Mouse (Mus musculus) G1E (cell line): ENCODE measurements around the gene Cenpf. TPM values are rescaled to one million over a fixed set of nuclear protein-coding genes. Genes with fewer than 3 reads are reported as not detected.
"Not testable (repeated sequence)": the region's sequence is repeated elsewhere in the genome, so short reads cannot be mapped to it uniquely, and the experiment has no call there.

Experiments
- ATAC-seq: 2 replicates; pipeline ENCODE4 v1.8.0; 2016; ENCODE audit warnings: mild to moderate bottlenecking; ENCODE audit not compliant: insufficient number of reproducible peaks, poor library complexity, low FRiP score, severe bottlenecking; ENCODE audit errors: extremely low read depth
- DNase-seq: peaks from one replicate; pipeline ENCODE4 v3.0.0; 2012; ENCODE audit warnings: low spot score
- H3K27me3 ChIP-seq: 2 replicates; pipeline ENCODE4 v1.6.1; 2012; ENCODE audit warnings: mild to moderate bottlenecking, low read length, inconsistent platforms; ENCODE audit not compliant: insufficient read depth
- H3K36me3 ChIP-seq: replicated peaks from 2 replicates; pipeline ENCODE3; 2012; ENCODE audit warnings: mild to moderate bottlenecking, inconsistent platforms
- H3K4me1 ChIP-seq: 2 replicates; pipeline ENCODE4 v1.6.1; 2012; ENCODE audit warnings: low read depth, low read length, inconsistent platforms, mixed read lengths; ENCODE audit not compliant: insufficient read depth
- H3K4me3 ChIP-seq: 2 replicates; pipeline ENCODE4 v1.5.1; 2012; ENCODE audit warnings: low read depth, mild to moderate bottlenecking, inconsistent platforms, low read length, moderate library complexity, mixed read lengths
- H3K9me3 ChIP-seq: replicated peaks from 2 replicates; pipeline ENCODE4 v1.6.1; 2012; ENCODE audit warnings: inconsistent platforms
- CTCF ChIP-seq: IDR thresholded peaks from 2 replicates; pipeline ENCODE4 v1.5.1; 2012; ENCODE audit warnings: low read depth, low read length, inconsistent platforms, mixed read lengths
- GATA1 ChIP-seq: IDR thresholded peaks from 2 replicates; pipeline ENCODE4 v1.6.1; 2012; ENCODE audit warnings: borderline replicate concordance, low read length, inconsistent platforms, mixed read lengths
- GATA2 ChIP-seq: IDR thresholded peaks from 2 replicates; pipeline ENCODE4 v1.6.1; 2012; ENCODE audit warnings: low read depth, low read length, inconsistent platforms, borderline replicate concordance
- POLR2AphosphoS5 ChIP-seq: IDR thresholded peaks from 2 replicates; pipeline ENCODE4 v1.6.1; 2012; ENCODE audit warnings: low read depth, low read length, inconsistent platforms; ENCODE audit not compliant: insufficient replicate concordance
- TAL1 ChIP-seq: conservative IDR thresholded peaks from 2 replicates; pipeline ENCODE4 v1.6.1; 2012; ENCODE audit warnings: low read depth, low read length, inconsistent platforms, mixed read lengths
- polyA plus RNA-seq: library from polyadenylated mRNA; stranded (reverse); fragments of >175 nt; gene quantifications from 2 replicates; pipeline ENCODE4 v1.2.3, GENCODE M21; 2012
- total RNA-seq, 2 experiments: library from RNA; stranded (forward) in 1 of 2; stranded (reverse) in 1 of 2; fragments of 200-1000 nt in 1 of 2; fragments of >200 nt in 1 of 2; fragmentation: Nextera tagmentation in 1 of 2; gene quantifications; 2 replicates each; pipeline ENCODE4 v1.2.3; 2014 to 2017

Gene Cenpf
- total and polyA plus RNA-seq, 3 experiments, result 3.6 to 115 (median 42.3) TPM

- ATAC-seq (peak; percentile 34; the same call in 1 of the 2 replicates), DNase-seq (peak; percentile 17)
- H3K27me3 ChIP-seq, result no peaks in the 10 kb centered on the region
- H3K4me3 ChIP-seq, result no peak overlapping the region
- H3K36me3 ChIP-seq, result no peaks in the 10 kb centered on the region
- H3K4me1 ChIP-seq, result no peaks in the 10 kb centered on the region
- TF ChIP-seq POLR2AphosphoS5, result no peak
- 0 out of 2 replicates have a peak, but pooled peaks have one; percentile 9 for TF ChIP-seq CTCF
- 0 out of 2 replicates have a peak, but pooled peaks cover 4% of the 10 kb centered on the region for H3K9me3 ChIP-seq
Measured at GRCm38 (mm10) chr1:189700990-189701389, 13.1 kb upstream of the Cenpf start.

DNA sequence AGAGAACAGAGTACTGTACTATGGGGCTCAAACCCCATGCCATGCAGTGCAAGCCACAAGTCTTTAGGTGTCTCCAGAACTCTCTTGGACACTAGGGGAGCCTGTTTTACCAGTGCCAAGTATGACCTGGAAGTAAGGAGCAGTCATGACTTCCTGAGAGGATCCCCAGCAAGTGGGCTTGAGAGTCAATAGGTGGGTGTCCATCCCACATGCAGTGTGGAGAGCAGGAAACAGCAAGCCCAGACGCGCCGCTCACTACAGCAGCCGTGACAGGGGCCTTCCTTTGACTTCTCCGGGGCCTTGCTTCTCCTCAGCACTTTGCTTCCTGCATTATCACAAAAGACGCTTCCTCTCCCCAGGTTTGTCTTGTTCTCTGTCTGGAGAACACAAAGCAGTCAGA lies 12.3 kb upstream of the Cenpf start:
- H3K27me3 ChIP-seq, result no peaks in the 10 kb centered on the region
- H3K4me1 ChIP-seq, result no peaks in the 10 kb centered on the region
- TF ChIP-seq GATA2, result no peak
- TF ChIP-seq CTCF, result no peak
- no peak for TF ChIP-seq TAL1
- no peak for TF ChIP-seq POLR2AphosphoS5
- no peak for TF ChIP-seq GATA1
- DNase-seq, result no peak
- no peak overlapping the region for H3K4me3 ChIP-seq
- no peak for ATAC-seq
- H3K9me3 ChIP-seq, result 0 out of 2 replicates have a peak, but pooled peaks cover 4% of the 10 kb centered on the region
- no peaks in the 10 kb centered on the region for H3K36me3 ChIP-seq

- H3K36me3 ChIP-seq, result no peaks in the 10 kb centered on the region
- ATAC-seq, result no peak
- TF ChIP-seq GATA2, result no peak
- no peak for TF ChIP-seq GATA1
- no peak for TF ChIP-seq POLR2AphosphoS5
- TF ChIP-seq TAL1, result no peak
- TF ChIP-seq CTCF, result no peak
- H3K4me3 ChIP-seq, result no peak overlapping the region
- H3K4me1 ChIP-seq, result no peaks in the 10 kb centered on the region
- no peak for DNase-seq
- no peaks in the 10 kb centered on the region for H3K9me3 ChIP-seq
- peaks cover 3% of the 10 kb centered on the region; the same call in 1 of the 2 replicates for H3K27me3 ChIP-seq
Measured at GRCm38 (mm10) chr1:189698416-189698815, 10.5 kb upstream of the Cenpf start.

DNA sequence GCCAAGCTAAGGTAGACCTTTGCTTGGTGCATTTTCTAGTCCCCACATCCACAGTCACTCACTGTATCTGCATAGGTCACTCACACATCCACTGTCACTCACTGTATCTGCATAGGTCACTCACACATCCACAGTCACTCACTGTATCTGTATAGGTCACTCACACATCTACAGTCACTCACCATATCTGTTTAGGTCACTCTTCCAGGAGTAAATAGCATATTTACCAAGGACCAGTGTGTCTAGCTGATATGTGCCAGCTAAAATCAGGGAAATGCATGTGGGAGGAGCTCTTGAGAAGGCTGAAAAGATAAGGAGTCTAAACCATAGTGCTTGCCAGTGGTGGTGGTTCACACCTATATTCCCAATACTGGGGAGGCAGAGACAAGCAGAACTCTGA lies 7.4 kb upstream of the Cenpf start:
- no peak overlapping the region for H3K4me3 ChIP-seq
- ATAC-seq (peak; percentile 54), DNase-seq (no peak)
- peaks cover 3% of the 10 kb centered on the region; the same call in 1 of the 2 replicates for H3K27me3 ChIP-seq
- no peak for TF ChIP-seq TAL1
- TF ChIP-seq CTCF, result no peak
- no peak for TF ChIP-seq GATA1
- TF ChIP-seq GATA2, result no peak
- no peak for TF ChIP-seq POLR2AphosphoS5
- no peaks in the 10 kb centered on the region for H3K9me3 ChIP-seq
- no peaks in the 10 kb centered on the region for H3K36me3 ChIP-seq
- H3K4me1 ChIP-seq, result no peaks in the 10 kb centered on the region

DNA sequence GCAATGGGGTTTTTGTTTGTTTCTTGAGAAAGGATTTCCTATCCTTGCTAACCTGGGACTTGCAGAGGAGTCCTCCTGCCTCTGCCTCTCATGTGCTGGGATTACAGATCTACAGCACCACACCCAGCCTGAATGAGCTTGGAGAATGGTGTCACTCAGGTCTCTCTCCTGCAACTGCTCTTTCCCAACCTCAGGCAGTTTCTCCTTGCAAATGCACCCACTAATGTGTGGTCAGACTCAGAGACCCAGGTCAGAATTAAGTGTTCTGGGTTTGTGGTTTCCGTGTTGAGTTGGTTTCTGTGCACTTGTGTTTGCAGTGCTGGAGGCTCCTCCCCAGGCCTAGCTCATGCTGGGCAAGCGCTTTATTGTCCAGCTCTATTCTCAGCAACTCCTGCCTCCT lies 6.5 kb upstream of the Cenpf start:
- H3K4me1 ChIP-seq, result no peaks in the 10 kb centered on the region
- H3K4me3 ChIP-seq, result no peak overlapping the region
- DNase-seq (no peak), ATAC-seq (no peak)
- no peaks in the 10 kb centered on the region for H3K9me3 ChIP-seq
- no peaks in the 10 kb centered on the region for H3K36me3 ChIP-seq
- TF ChIP-seq TAL1, result no peak
- TF ChIP-seq POLR2AphosphoS5, result no peak
- TF ChIP-seq GATA1, result no peak
- no peak for TF ChIP-seq GATA2
- no peak for TF ChIP-seq CTCF
- H3K27me3 ChIP-seq, result peaks cover 3% of the 10 kb centered on the region; the same call in 1 of the 2 replicates

- H3K4me1 ChIP-seq, DNase-seq, H3K36me3 ChIP-seq: not testable (repeated sequence)
Measured at GRCm38 (mm10) chr1:189692442-189692841, 4.6 kb upstream of the Cenpf start.

DNA sequence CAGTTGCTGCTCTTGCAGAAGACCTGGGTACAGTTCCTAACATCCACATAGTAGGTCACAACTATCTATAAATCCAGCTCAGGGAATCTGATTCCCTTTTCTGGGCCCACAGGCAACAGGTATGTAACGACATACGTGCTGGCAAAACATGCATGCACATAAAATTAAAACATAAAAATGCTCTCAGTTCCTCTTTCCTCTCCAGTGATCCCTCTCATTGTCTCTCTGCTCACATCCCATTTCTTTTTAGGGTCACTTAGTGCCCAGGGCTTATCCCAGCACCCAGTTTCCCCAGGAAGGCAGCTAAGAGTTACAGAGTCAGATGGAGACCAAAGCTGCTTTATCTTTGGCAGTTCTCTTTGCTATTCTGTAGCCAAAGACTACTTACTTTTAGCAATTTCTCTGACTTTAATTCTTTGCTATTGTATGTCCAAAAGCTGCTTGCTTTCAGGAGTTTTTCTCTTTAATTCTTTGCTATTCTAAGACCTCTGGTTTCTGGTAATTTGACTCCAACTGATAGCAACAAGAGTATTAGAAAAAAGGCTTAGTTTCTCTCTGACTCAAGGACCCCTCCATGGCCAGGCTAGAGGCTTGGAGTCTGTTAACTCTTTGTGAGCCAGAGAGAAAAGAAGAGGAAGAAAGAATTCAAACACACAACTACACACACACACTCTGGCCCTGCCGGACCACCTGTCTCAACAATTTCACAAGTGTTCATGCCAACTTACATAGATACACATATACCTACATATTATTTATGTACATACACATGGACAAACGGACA lies 1.4 kb upstream of the Cenpf start:
- TF ChIP-seq GATA1, result no peak
- no peak for TF ChIP-seq POLR2AphosphoS5
- no peak for TF ChIP-seq TAL1
- TF ChIP-seq GATA2, result no peak
- TF ChIP-seq CTCF, result no peak
- no peak for DNase-seq

More at GRCm38 (mm10) chr1:189692442-189692841, 4.6 kb upstream of the Cenpf start:
- H3K9me3 ChIP-seq, H3K27me3 ChIP-seq, ATAC-seq, H3K4me3 ChIP-seq: not testable (repeated sequence)

More for the DNA sequence above, 1.4 kb upstream of the Cenpf start:
- Histone ChIP-seq H3K36me3 (peaks cover 17% of the 10 kb centered on the region), H3K27me3 (no peaks in the 10 kb centered on the region), H3K4me3 (no peak overlapping the region), H3K4me1 (peaks cover 15% of the 10 kb centered on the region), H3K9me3 (no peaks in the 10 kb centered on the region)
- no peak for ATAC-seq
